Mouse (Mus musculus) c-Kit-positive CD71-negative TER-119-negative erythroid progenitor cells, embryonic 14.5 days (primary cell): ENCODE results near the gene Trio.

Source experiments
- DNase-seq: peaks from one replicate; pipeline ENCODE4 v3.0.0-alpha.2; 2013; ENCODE audit warnings: low read depth

Gene Trio

GRCm38 (mm10) chr15:27944898-27945297 is 80.8 kb downstream of the Trio start:
- no peak for DNase-seq

DNA sequence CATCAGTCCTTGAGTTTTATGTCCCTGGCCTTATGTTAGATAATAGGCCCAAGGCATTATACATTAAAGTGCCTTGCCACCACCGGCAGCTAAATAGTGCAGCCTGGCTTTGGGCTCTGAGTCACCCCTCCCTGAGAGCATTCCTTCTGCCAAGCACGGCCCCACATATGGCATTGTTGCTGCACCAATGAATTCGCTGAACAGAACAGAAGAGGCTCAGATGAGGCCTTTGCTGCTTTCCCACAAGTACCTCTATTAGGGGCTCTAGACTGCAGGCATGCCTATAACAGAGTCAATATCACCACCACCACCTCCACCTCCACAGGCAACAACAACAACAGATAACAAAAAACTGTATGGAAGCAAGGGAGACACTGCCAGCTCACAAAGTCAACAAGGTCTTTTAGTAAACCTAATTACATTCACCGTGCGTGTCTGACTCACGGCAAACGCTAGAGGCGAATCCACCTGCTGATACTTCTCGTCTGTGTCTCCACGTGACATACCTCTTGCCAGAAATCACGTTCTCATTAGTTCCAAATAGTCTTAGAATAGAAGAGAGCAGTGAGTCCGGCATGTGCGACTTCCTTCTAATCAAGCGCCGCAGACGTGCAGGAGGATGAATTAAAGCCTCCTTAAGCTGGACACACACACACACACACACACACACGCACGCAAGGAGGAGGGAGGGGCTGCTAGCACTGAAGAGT is 82.0 kb downstream of the Trio start:
- no peak for DNase-seq

GRCm38 (mm10) chr15:27942148-27942847 is 83.3 kb downstream of the Trio start:
- no peak for DNase-seq

DNA sequence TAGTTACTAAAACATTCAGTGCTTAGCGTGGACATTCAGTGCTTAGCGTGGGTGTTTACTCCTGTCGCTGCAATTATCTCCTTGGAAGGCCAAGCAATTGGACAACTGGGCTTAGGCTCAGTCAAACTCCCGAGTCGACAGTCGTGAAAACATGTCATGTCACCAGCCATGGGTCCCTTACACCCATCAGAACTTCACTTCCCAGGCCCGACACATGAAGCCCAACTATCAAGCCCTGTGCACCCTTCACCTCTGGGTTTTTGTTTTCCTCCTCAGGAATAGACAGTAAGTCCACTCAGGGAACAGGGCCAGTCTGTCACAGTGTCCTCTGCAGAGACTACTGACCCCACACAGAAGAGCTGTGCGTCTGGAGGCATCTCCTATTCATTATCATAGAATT is 84.2 kb downstream of the Trio start:
- DNase-seq, result no peak

DNA sequence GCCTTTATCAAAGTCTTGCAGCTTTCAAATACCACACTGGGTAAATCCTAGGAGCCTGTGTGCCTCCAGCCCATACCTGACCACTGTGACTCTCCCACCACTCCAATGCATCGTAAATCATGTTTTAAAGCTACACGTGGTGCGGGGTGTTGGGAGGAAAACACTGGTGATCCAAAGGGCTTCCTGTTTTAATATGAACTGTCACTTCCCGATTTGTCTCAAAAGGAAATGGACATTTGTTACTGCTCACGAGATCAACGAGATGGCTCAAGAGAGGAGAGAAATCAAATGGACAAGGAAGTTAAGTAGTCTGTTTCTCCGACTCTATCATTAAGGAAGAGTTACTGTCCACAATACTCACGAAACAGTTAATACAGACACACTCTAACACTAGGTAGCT is 84.6 kb downstream of the Trio start:
- no peak for DNase-seq

GRCm38 (mm10) chr15:27940032-27940431 is 85.6 kb downstream of the Trio start:
- DNase-seq, result no peak

GRCm38 (mm10) chr15:27938886-27939285 is 86.8 kb downstream of the Trio start:
- no peak for DNase-seq

GRCm38 (mm10) chr15:27937861-27938833 is 87.5 kb downstream of the Trio start:
- DNase-seq, result no peak

DNA sequence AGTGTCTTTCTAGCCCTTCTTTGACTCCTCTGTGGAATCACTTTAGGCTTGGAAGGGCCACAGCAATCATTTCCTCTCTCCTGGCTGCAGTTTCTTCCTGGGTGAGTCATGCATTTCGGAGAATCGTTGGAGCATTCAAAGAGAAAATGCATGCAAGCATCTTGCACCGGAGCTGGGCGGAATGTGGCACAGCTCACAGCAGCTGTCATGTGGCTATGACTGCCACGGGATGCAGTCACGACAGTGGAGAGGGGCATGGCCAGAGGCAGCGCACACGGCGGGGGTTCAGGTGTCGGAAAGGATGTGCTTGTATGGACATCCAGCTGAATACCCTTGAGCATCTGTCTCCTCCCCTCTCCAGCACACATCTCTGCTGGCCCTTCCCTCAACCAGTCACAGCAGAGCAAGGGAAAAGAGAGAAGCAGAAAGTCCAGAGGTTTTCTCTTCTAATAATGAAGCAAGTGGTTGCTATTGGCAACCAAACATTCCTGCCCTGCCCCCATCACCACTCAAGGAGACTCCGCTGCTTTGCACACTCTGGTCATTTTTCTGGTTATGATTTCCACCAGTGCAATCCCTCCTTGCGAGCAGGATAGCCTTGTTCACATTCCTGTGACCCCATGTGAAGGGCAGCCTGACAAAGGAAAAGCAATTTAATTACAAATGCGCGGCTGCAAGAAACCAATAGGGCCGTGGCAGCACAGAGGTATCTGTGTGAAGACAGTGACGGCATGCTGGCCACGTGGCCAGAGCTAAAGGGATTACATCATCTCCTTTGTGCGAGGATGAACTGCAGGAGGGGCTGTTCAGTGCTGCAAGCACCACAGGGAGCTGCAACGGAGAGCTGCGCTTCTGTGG is 88.4 kb downstream of the Trio start:
- DNase-seq, result no peak

GRCm38 (mm10) chr15:27935772-27936746 is 89.6 kb downstream of the Trio start:
- DNase-seq, result no peak

DNA sequence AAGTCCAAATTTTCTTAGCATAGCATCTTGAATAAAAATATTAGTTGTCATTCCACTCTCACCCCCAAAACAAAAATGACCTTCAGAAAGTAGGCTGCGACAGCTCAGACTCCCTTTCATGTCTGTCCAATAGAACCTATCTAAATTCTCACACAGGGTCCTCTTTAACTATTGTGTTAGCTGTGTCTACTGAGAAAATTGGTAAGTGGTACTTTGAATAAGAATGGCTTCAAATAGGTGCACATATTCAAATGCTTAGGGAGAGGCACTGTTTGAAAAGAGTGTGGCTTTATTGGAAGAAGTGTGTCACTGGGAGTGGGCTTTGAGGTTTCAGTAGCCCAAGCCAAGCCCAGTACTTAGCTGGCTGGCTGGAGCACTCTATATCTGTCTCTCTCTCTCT is 92.4 kb downstream of the Trio start:
- DNase-seq, result no peak

DNA sequence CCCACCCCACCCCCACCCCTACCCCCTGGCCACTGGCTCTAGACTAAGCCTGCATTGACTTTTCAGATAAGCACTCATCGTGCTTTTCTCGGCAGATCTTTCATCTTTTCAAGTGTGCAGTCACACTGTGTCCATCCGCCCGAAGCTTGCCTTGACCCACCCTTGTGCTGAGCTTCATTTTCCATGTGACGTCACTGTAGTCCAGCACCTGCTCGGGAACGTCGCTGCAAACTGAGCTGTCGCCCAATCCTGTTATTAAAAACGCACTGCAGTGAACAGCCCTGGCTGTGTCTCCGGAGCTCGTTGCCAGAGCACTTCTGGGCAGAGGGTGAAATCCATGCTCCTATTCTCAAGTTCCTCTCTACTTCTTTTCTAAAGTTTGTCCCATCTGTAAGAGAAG is 93.8 kb downstream of the Trio start:
- DNase-seq, result no peak

DNA sequence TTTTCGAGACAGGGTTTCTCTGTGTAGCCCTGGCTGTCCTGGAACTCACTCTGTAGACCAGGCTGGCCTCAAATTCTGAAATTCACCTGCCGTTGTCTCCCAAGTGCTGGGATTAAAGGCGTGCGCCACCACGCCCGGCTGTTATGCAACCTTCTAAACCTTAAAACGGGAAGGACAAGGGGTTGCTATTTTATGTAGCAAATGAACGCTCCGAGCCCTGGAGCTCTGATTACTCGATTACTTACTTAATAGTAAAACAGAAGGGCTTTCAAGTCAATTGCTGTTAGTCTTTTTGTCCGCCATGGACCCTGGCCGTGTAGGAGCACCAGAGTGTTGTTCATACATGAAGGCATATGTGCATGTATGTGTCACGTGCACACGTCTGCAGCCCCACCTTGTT is 94.2 kb downstream of the Trio start:
- no peak for DNase-seq

DNA sequence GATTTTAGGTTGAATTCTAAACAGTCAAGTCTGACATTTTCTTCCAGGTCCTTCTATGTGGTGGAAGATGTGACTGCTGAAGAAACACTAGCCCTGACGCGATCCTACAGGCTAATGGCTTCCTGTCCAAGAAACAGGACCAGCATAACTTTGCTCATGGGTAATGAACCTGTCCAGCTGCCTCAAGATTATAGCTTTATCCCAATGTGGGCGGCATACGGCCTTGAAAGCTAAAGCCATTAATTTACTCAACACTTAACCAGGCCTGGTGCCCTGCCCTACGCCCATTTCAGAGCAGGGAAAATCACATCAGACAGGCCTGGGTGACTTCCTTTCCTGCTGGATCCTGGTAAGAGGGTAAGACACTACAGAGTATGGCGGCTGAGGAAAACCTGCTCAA is 98.0 kb downstream of the Trio start:
- DNase-seq, result no peak

DNA sequence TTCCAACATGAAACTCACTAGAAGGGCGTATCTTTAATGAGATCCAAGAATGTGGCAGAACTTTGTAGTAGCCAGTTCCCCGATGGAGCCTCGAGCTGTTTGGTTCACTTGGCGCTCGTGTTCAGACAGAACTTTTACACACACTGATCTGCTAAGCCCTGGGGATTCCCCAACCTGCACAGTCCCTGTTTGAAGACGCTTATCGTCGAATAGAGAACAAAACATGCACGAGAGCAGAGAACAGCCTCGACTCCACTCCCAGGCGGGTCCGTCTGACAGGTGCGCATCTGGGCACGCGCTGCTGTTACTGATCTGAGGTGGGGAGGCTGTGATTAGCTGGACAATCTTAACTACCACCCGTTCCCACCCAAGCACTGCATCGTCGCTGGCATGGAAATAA is 98.7 kb downstream of the Trio start:
- DNase-seq, result no peak

- no peak for DNase-seq
Measured at GRCm38 (mm10) chr15:27926450-27926849, 99.2 kb downstream of the Trio start.

GRCm38 (mm10) chr15:27925865-27926264 is 99.8 kb downstream of the Trio start:
- DNase-seq, result no peak

DNA sequence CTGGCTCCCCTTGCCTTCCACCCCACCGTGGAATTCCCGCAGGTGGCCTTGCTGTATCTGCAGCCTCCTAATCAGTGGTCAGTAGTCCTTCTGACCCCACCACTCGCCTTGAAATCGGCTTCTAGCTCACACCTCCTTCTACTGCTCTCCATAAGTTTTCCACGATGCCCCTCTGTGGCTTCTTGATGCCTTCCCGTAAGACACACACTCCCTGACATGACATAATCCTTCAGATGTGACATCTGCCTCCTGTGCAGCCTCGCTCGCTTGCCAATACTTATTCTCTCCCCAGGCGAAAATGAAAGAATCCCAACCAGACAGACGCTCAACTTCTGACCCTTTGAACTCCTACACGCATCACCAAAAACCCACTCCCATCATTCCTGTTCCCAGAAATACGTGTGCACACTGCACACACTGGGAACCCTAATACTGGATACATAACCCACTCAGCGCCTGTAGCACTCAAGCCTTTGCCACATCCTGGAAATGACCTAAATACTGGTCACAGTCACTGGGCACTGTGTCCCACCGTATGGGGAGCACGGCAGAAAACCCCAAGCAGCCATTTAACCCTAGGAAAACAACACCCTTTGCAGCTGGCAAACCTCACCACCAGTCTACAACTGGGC is 100.5 kb downstream of the Trio start:
- DNase-seq, result no peak

GRCm38 (mm10) chr15:27923987-27924341 is 101.7 kb downstream of the Trio start:
- no peak for DNase-seq
